Mouse (Mus musculus): ENCODE data around the gene Dock1. TPM values are rescaled to one million over a fixed set of nuclear protein-coding genes. Genes with fewer than 3 reads are reported as not detected.

Gene Dock1
- polyA plus RNA-seq, 1 experiment from 2014 or later: 7.9 TPM

- Histone ChIP-seq H3K9ac (ENCODE audit: low read length) (no peak overlapping the region), H3K4me1 (ENCODE audit: control insufficient read depth, insufficient read depth, low read length) (no peaks in the 10 kb centered on the region), H3K4me3 (ENCODE audit: low read depth, low read length) (no peak overlapping the region), H3K36me3 (ENCODE audit: control insufficient read depth, insufficient read depth, low read length) (no peaks in the 10 kb centered on the region), H3K27me3 (replicated peaks; ENCODE audit: control insufficient read depth, insufficient read depth, low read length) (no peaks in the 10 kb centered on the region), H3K4me2 (ENCODE audit: low read length) (no peak overlapping the region), H3K27ac (ENCODE audit: low read depth, low read length) (no peak overlapping the region), H3K9me3 (replicated peaks; ENCODE audit: control insufficient read depth, low read length) (no peaks in the 10 kb centered on the region; the same call in 1 of the 2 replicates)
- no peak for ATAC-seq
- DNase-seq (ENCODE audit: low spot score): no peak
- 72% methylated on average over 3 of the region's 3 CpGs for WGBS
These were observed 389.1 kb downstream of the Dock1 start for GRCm38 (mm10) chr7:135059562-135059961.

- Histone ChIP-seq H3K9ac (ENCODE audit: low read length) (no peak overlapping the region), H3K9me3 (replicated peaks; ENCODE audit: control insufficient read depth, low read length) (no peaks in the 10 kb centered on the region; the same call in 1 of the 2 replicates), H3K27ac (ENCODE audit: low read depth, low read length) (no peak overlapping the region), H3K36me3 (ENCODE audit: control insufficient read depth, insufficient read depth, low read length) (no peaks in the 10 kb centered on the region), H3K27me3 (replicated peaks; ENCODE audit: control insufficient read depth, insufficient read depth, low read length) (no peaks in the 10 kb centered on the region), H3K4me3 (ENCODE audit: low read depth, low read length) (no peak overlapping the region), H3K4me2 (ENCODE audit: low read length) (no peak overlapping the region), H3K4me1 (ENCODE audit: control insufficient read depth, insufficient read depth, low read length) (no peaks in the 10 kb centered on the region)
- 90% methylated on average over 5 of the region's 5 CpGs for WGBS
- DNase-seq (ENCODE audit: low spot score) (no peak), ATAC-seq (no peak)
These were observed 393.4 kb downstream of the Dock1 start for GRCm38 (mm10) chr7:135063886-135064285.

- Histone ChIP-seq H3K4me1 (ENCODE audit: control insufficient read depth, insufficient read depth, low read length) (no peaks in the 10 kb centered on the region), H3K9ac (ENCODE audit: low read length) (no peak overlapping the region), H3K4me2 (ENCODE audit: low read length) (no peak overlapping the region), H3K4me3 (ENCODE audit: low read depth, low read length) (no peak overlapping the region), H3K36me3 (ENCODE audit: control insufficient read depth, insufficient read depth, low read length) (no peaks in the 10 kb centered on the region), H3K27me3 (replicated peaks; ENCODE audit: control insufficient read depth, insufficient read depth, low read length) (no peaks in the 10 kb centered on the region), H3K9me3 (replicated peaks; ENCODE audit: control insufficient read depth, low read length) (no peaks in the 10 kb centered on the region; the same call in 1 of the 2 replicates), H3K27ac (ENCODE audit: low read depth, low read length) (no peak overlapping the region)
- ATAC-seq (no peak), DNase-seq (ENCODE audit: low spot score) (no peak)
- WGBS: 18% methylated on average over 5 of the region's 5 CpGs
These were observed 394.8 kb downstream of the Dock1 start for GRCm38 (mm10) chr7:135065301-135065700.

GRCm38 (mm10) chr7:135068887-135069286, 398.4 kb downstream of the Dock1 start:
- Histone ChIP-seq H3K27ac (ENCODE audit: low read depth, low read length) (no peak overlapping the region), H3K9ac (ENCODE audit: low read length) (no peak overlapping the region), H3K4me1 (ENCODE audit: control insufficient read depth, insufficient read depth, low read length) (no peaks in the 10 kb centered on the region), H3K9me3 (replicated peaks; ENCODE audit: control insufficient read depth, low read length) (no peaks in the 10 kb centered on the region), H3K36me3 (ENCODE audit: control insufficient read depth, insufficient read depth, low read length) (no peaks in the 10 kb centered on the region), H3K27me3 (replicated peaks; ENCODE audit: control insufficient read depth, insufficient read depth, low read length) (no peaks in the 10 kb centered on the region), H3K4me3 (ENCODE audit: low read depth, low read length) (no peak overlapping the region), H3K4me2 (ENCODE audit: low read length) (no peak overlapping the region)
- WGBS: 90% methylated on average over 3 of the region's 3 CpGs
- no peak for DNase-seq (ENCODE audit: low spot score)
- no peak for ATAC-seq

- Histone ChIP-seq H3K4me3 (ENCODE audit: low read depth, low read length) (no peak overlapping the region), H3K27ac (ENCODE audit: low read depth, low read length) (0 out of 2 replicates have a peak overlapping the region, but pooled peaks have one; percentile 21), H3K27me3 (replicated peaks; ENCODE audit: control insufficient read depth, insufficient read depth, low read length) (no peaks in the 10 kb centered on the region), H3K36me3 (ENCODE audit: control insufficient read depth, insufficient read depth, low read length) (no peaks in the 10 kb centered on the region), H3K9me3 (replicated peaks; ENCODE audit: control insufficient read depth, low read length) (no peaks in the 10 kb centered on the region), H3K4me2 (ENCODE audit: low read length) (no peak overlapping the region), H3K9ac (ENCODE audit: low read length) (no peak overlapping the region), H3K4me1 (ENCODE audit: control insufficient read depth, insufficient read depth, low read length) (peaks cover 20% of the 10 kb centered on the region)
- WGBS: 31% methylated on average over 6 of the region's 6 CpGs
- ATAC-seq (0 out of 2 replicates have a peak, but pooled peaks have one; percentile 52), DNase-seq (ENCODE audit: low spot score) (peak; percentile 53)
These were observed 406.4 kb downstream of the Dock1 start for GRCm38 (mm10) chr7:135076904-135077303.

GRCm38 (mm10) chr7:135077340-135077739, 406.9 kb downstream of the Dock1 start:
- Histone ChIP-seq H3K4me2 (ENCODE audit: low read length) (no peak overlapping the region), H3K27me3 (replicated peaks; ENCODE audit: control insufficient read depth, insufficient read depth, low read length) (no peaks in the 10 kb centered on the region), H3K9ac (ENCODE audit: low read length) (no peak overlapping the region), H3K9me3 (replicated peaks; ENCODE audit: control insufficient read depth, low read length) (no peaks in the 10 kb centered on the region), H3K36me3 (ENCODE audit: control insufficient read depth, insufficient read depth, low read length) (no peaks in the 10 kb centered on the region), H3K27ac (ENCODE audit: low read depth, low read length) (0 out of 2 replicates have a peak overlapping the region, but pooled peaks have one; percentile 21), H3K4me1 (ENCODE audit: control insufficient read depth, insufficient read depth, low read length) (peaks cover 20% of the 10 kb centered on the region), H3K4me3 (ENCODE audit: low read depth, low read length) (no peak overlapping the region)
- WGBS: 22% methylated on average over 6 of the region's 6 CpGs
- peak; percentile 79 for ATAC-seq
- peak; percentile 73 for DNase-seq (ENCODE audit: low spot score)

- H3K27me3 ChIP-seq (replicated peaks; ENCODE audit: control insufficient read depth, insufficient read depth, low read length): no peaks in the 10 kb centered on the region
- H3K27ac ChIP-seq (ENCODE audit: low read depth, low read length): 0 out of 2 replicates have a peak overlapping the region, but pooled peaks have one; percentile 21
- peaks cover 20% of the 10 kb centered on the region for H3K4me1 ChIP-seq (ENCODE audit: control insufficient read depth, insufficient read depth, low read length)
- H3K4me3 ChIP-seq (ENCODE audit: low read depth, low read length): no peak overlapping the region
- H3K9me3 ChIP-seq (replicated peaks; ENCODE audit: control insufficient read depth, low read length): no peaks in the 10 kb centered on the region
- H3K36me3 ChIP-seq (ENCODE audit: control insufficient read depth, insufficient read depth, low read length): no peaks in the 10 kb centered on the region
- 35% methylated on average over 10 of the region's 10 CpGs for WGBS
- H3K4me2 ChIP-seq (ENCODE audit: low read length): no peak overlapping the region
- DNase-seq (ENCODE audit: low spot score) (peak; percentile 25), ATAC-seq (no peak)
- no peak overlapping the region for H3K9ac ChIP-seq (ENCODE audit: low read length)
These were observed 407.4 kb downstream of the Dock1 start for GRCm38 (mm10) chr7:135077806-135078205.

- Histone ChIP-seq H3K9ac (ENCODE audit: low read length) (no peak overlapping the region), H3K4me1 (ENCODE audit: control insufficient read depth, insufficient read depth, low read length) (no peaks in the 10 kb centered on the region; the same call in 1 of the 2 replicates), H3K4me2 (ENCODE audit: low read length) (no peak overlapping the region), H3K9me3 (replicated peaks; ENCODE audit: control insufficient read depth, low read length) (no peaks in the 10 kb centered on the region), H3K27ac (ENCODE audit: low read depth, low read length) (no peak overlapping the region), H3K4me3 (ENCODE audit: low read depth, low read length) (no peak overlapping the region), H3K27me3 (replicated peaks; ENCODE audit: control insufficient read depth, insufficient read depth, low read length) (no peaks in the 10 kb centered on the region), H3K36me3 (ENCODE audit: control insufficient read depth, insufficient read depth, low read length) (no peaks in the 10 kb centered on the region)
- no peak for ATAC-seq
- no peak for DNase-seq (ENCODE audit: low spot score)
- 89% methylated on average over 8 of the region's 8 CpGs for WGBS
These were observed 413.0 kb downstream of the Dock1 start for GRCm38 (mm10) chr7:135083421-135083820.

GRCm38 (mm10) chr7:135084069-135084468, 413.6 kb downstream of the Dock1 start:
- no peak overlapping the region for H3K27ac ChIP-seq (ENCODE audit: low read depth, low read length)
- ATAC-seq (no peak), DNase-seq (ENCODE audit: low spot score) (no peak)
- 93% methylated on average over 7 of the region's 7 CpGs for WGBS
- H3K27me3 ChIP-seq (replicated peaks; ENCODE audit: control insufficient read depth, insufficient read depth, low read length): no peaks in the 10 kb centered on the region
- no peak overlapping the region for H3K4me2 ChIP-seq (ENCODE audit: low read length)
- no peaks in the 10 kb centered on the region for H3K36me3 ChIP-seq (ENCODE audit: control insufficient read depth, insufficient read depth, low read length)
- no peak overlapping the region for H3K9ac ChIP-seq (ENCODE audit: low read length)
- no peaks in the 10 kb centered on the region for H3K4me1 ChIP-seq (ENCODE audit: control insufficient read depth, insufficient read depth, low read length)
- no peaks in the 10 kb centered on the region for H3K9me3 ChIP-seq (replicated peaks; ENCODE audit: control insufficient read depth, low read length)
- no peak overlapping the region for H3K4me3 ChIP-seq (ENCODE audit: low read depth, low read length)

All from forebrain, embryonic 14.5 days (tissue).